Mouse (Mus musculus) limb, embryonic 15.5 days (tissue): ENCODE results near the gene Olfr453. TPM values are rescaled to one million over a fixed set of nuclear protein-coding genes. Genes with fewer than 3 reads are reported as not detected.

Experiments used
- ATAC-seq: fragments of 200-750 bp; cut with Nextera tagmentation; 2 replicates; pipeline ENCODE4 v1.8.0; 2017; ENCODE audit warnings: low read depth, moderate TSS enrichment; ENCODE audit not compliant: insufficient number of reproducible peaks, low FRiP score, low TSS enrichment
- H3K27ac ChIP-seq: fragments of 300-500 bp; sonication (generic); 2 replicates; pipeline ENCODE4 v1.5.1; 2015; ENCODE audit warnings: moderate library complexity, mild to moderate bottlenecking, inconsistent platforms
- H3K27me3 ChIP-seq: fragments of 300-500 bp; sonication (generic); 2 replicates; pipeline ENCODE4 v1.6.1; 2015; ENCODE audit warnings: inconsistent platforms
- H3K36me3 ChIP-seq: fragments of 300-500 bp; sonication (generic); 2 replicates; pipeline ENCODE4 v1.6.1; 2015; ENCODE audit warnings: inconsistent platforms
- H3K4me1 ChIP-seq: fragments of 300-500 bp; sonication (generic); 2 replicates; pipeline ENCODE4 v1.6.1; 2015; ENCODE audit warnings: inconsistent platforms
- H3K4me2 ChIP-seq: fragments of 300-500 bp; sonication (generic); 2 replicates; pipeline ENCODE4 v1.6.1; 2015; ENCODE audit warnings: mild to moderate bottlenecking, inconsistent platforms
- H3K4me3 ChIP-seq: fragments of 300-500 bp; sonication (generic); 2 replicates; pipeline ENCODE4 v1.5.1; 2015; ENCODE audit warnings: mild to moderate bottlenecking, inconsistent platforms
- H3K9ac ChIP-seq: fragments of 300-500 bp; sonication (generic); 2 replicates; pipeline ENCODE4 v1.6.1; 2015; ENCODE audit warnings: inconsistent platforms
- H3K9me3 ChIP-seq: fragments of 300-500 bp; sonication (generic); 2 replicates; pipeline ENCODE4 v1.6.1; 2016; ENCODE audit warnings: inconsistent platforms
- WGBS: fragments of 180-500 bp; shearing (Covaris S2); methylation state at CpG from one replicate; pipeline ENCODE4 v1.1.7; 2015; 5-methylcytosine and 5-hydroxymethylcytosine counted together
- polyA plus RNA-seq: library from polyadenylated mRNA; unstranded; fragments of >200 nt; fragmentation: Nextera tagmentation; extraction: Ambion mirVana; gene quantifications from 2 replicates; pipeline ENCODE4 v1.2.1, GENCODE M21; 2015

Gene Olfr453
- polyA plus RNA-seq, result not detected in 2 replicates

- no peak for ATAC-seq
- 86% methylated on average over 1 of the region's 1 CpGs for WGBS
- no peaks in the 10 kb centered on the region for H3K27me3 ChIP-seq
- no peak within 1 kb of the TSS for H3K27ac ChIP-seq
- no peaks in the 10 kb centered on the region for H3K4me1 ChIP-seq
- no peak within 1 kb of the TSS for H3K4me2 ChIP-seq
- no peak within 1 kb of the TSS for H3K9ac ChIP-seq
- no peaks in the 10 kb centered on the region for H3K36me3 ChIP-seq
- H3K9me3 ChIP-seq, result no peaks in the 10 kb centered on the region
- H3K4me3 ChIP-seq, result no peak within 1 kb of the TSS
These were observed at the start of gene Olfr453 for GRCm38 (mm10) chr6:42739071-42739470. Gene Olfr453 (plus strand): TSS chr6:42739371.

- no peak overlapping the region for H3K27ac ChIP-seq
- H3K4me1 ChIP-seq, result peaks cover 4% of the 10 kb centered on the region; the same call in 1 of the 2 replicates
- H3K4me3 ChIP-seq, result no peak overlapping the region
- no peak overlapping the region for H3K4me2 ChIP-seq
- ATAC-seq, result no peak
- peaks cover 24% of the 10 kb centered on the region for H3K36me3 ChIP-seq
- no peaks in the 10 kb centered on the region for H3K9me3 ChIP-seq
- H3K27me3 ChIP-seq, result no peaks in the 10 kb centered on the region
- H3K9ac ChIP-seq, result no peak overlapping the region
These were observed 49.4 kb upstream of the Olfr453 start for GRCm38 (mm10) chr6:42689761-42690160.

GRCm38 (mm10) chr6:42692154-42692516 lies 47.0 kb upstream of the Olfr453 start:
- H3K27ac ChIP-seq, result peak overlapping the region; percentile 92
- peak overlapping the region; percentile 84 for H3K4me2 ChIP-seq
- peaks cover 7% of the 10 kb centered on the region; the same call in 1 of the 2 replicates for H3K36me3 ChIP-seq
- WGBS, result 0% methylated on average over 8 of the region's 10 CpGs
- peak overlapping the region; percentile 74 for H3K4me3 ChIP-seq
- peak; percentile 82 for ATAC-seq
- peak overlapping the region; percentile 86 for H3K9ac ChIP-seq
- H3K4me1 ChIP-seq, result peaks cover 4% of the 10 kb centered on the region; the same call in 1 of the 2 replicates
- H3K27me3 ChIP-seq, result no peaks in the 10 kb centered on the region
- no peaks in the 10 kb centered on the region for H3K9me3 ChIP-seq

- WGBS, result under 1% methylated on average over 32 of the region's 32 CpGs
- H3K27ac ChIP-seq, result peak overlapping the region; percentile 92
- H3K4me1 ChIP-seq, result peaks cover 4% of the 10 kb centered on the region; the same call in 1 of the 2 replicates
- H3K36me3 ChIP-seq, result peaks cover 9% of the 10 kb centered on the region; the same call in 1 of the 2 replicates
- ATAC-seq, result peak; percentile 86
- H3K27me3 ChIP-seq, result no peaks in the 10 kb centered on the region
- no peaks in the 10 kb centered on the region for H3K9me3 ChIP-seq
- H3K4me2 ChIP-seq, result peak overlapping the region; percentile 84
- peak overlapping the region; percentile 74 for H3K4me3 ChIP-seq
- H3K9ac ChIP-seq, result peak overlapping the region; percentile 86
These were observed 46.5 kb upstream of the Olfr453 start for GRCm38 (mm10) chr6:42692517-42693190.

GRCm38 (mm10) chr6:42709291-42710211 lies 29.6 kb upstream of the Olfr453 start, which contains the start of gene Tcaf1:
Gene Tcaf1 (minus strand): TSS chr6:42710088.
- Histone ChIP-seq H3K9me3 (no peaks in the 10 kb centered on the region), H3K27ac (peak within 1 kb of the TSS; percentile 82), H3K27me3 (no peaks in the 10 kb centered on the region), H3K9ac (peak within 1 kb of the TSS; percentile 48), H3K36me3 (no peaks in the 10 kb centered on the region), H3K4me2 (peak within 1 kb of the TSS; percentile 73), H3K4me1 (no peaks in the 10 kb centered on the region; the same call in 1 of the 2 replicates), H3K4me3 (peak within 1 kb of the TSS; percentile 67)
- 2% methylated on average over 28 of the region's 28 CpGs for WGBS
- peak; percentile 97 for ATAC-seq

GRCm38 (mm10) chr6:42714668-42715067 lies 24.5 kb upstream of the Olfr453 start:
- WGBS, result 75% methylated on average over 8 of the region's 8 CpGs
- Histone ChIP-seq H3K27ac (no peak overlapping the region), H3K9me3 (no peaks in the 10 kb centered on the region), H3K27me3 (no peaks in the 10 kb centered on the region), H3K4me2 (no peak overlapping the region), H3K4me1 (no peaks in the 10 kb centered on the region), H3K4me3 (no peak overlapping the region), H3K9ac (no peak overlapping the region), H3K36me3 (no peaks in the 10 kb centered on the region)
- no peak for ATAC-seq

GRCm38 (mm10) chr6:42717973-42718372 lies 21.2 kb upstream of the Olfr453 start:
- ATAC-seq, result no peak
- no peak overlapping the region for H3K27ac ChIP-seq
- H3K4me1 ChIP-seq, result no peaks in the 10 kb centered on the region
- H3K27me3 ChIP-seq, result no peaks in the 10 kb centered on the region
- no peak overlapping the region for H3K4me2 ChIP-seq
- no peak overlapping the region for H3K9ac ChIP-seq
- no peaks in the 10 kb centered on the region for H3K36me3 ChIP-seq
- no peak overlapping the region for H3K4me3 ChIP-seq
- H3K9me3 ChIP-seq, result no peaks in the 10 kb centered on the region

GRCm38 (mm10) chr6:42742303-42742702 lies 3.1 kb downstream of the Olfr453 start:
- Histone ChIP-seq H3K4me3 (no peak overlapping the region), H3K4me2 (no peak overlapping the region), H3K27me3 (no peaks in the 10 kb centered on the region), H3K9me3 (no peaks in the 10 kb centered on the region), H3K4me1 (no peaks in the 10 kb centered on the region), H3K9ac (no peak overlapping the region), H3K27ac (no peak overlapping the region), H3K36me3 (no peaks in the 10 kb centered on the region)
- 74% methylated on average over 5 of the region's 5 CpGs for WGBS
- no peak for ATAC-seq

- no peak overlapping the region for H3K9ac ChIP-seq
- no peaks in the 10 kb centered on the region for H3K27me3 ChIP-seq
- H3K4me2 ChIP-seq, result no peak overlapping the region
- no peaks in the 10 kb centered on the region for H3K36me3 ChIP-seq
- H3K4me1 ChIP-seq, result no peaks in the 10 kb centered on the region
- no peak for ATAC-seq
- H3K9me3 ChIP-seq, result no peaks in the 10 kb centered on the region
- H3K4me3 ChIP-seq, result no peak overlapping the region
- H3K27ac ChIP-seq, result no peak overlapping the region
These were observed 8.7 kb downstream of the Olfr453 start for GRCm38 (mm10) chr6:42747846-42748245.

- no peaks in the 10 kb centered on the region for H3K4me1 ChIP-seq
- ATAC-seq, result no peak
- no peak within 1 kb of the TSS for H3K4me3 ChIP-seq
- H3K4me2 ChIP-seq, result no peak within 1 kb of the TSS
- H3K9ac ChIP-seq, result no peak within 1 kb of the TSS
- no peaks in the 10 kb centered on the region for H3K9me3 ChIP-seq
- WGBS, result 49% methylated on average over 1 of the region's 1 CpGs
- no peaks in the 10 kb centered on the region for H3K27me3 ChIP-seq
- no peaks in the 10 kb centered on the region for H3K36me3 ChIP-seq
- H3K27ac ChIP-seq, result no peak within 1 kb of the TSS
These were observed 16.9 kb downstream of the Olfr453 start, which contains the start of gene Olfr38 for GRCm38 (mm10) chr6:42756104-42756503. Gene Olfr38 (plus strand): TSS chr6:42756404.

- Histone ChIP-seq H3K9ac (no peak overlapping the region), H3K4me1 (no peaks in the 10 kb centered on the region), H3K36me3 (no peaks in the 10 kb centered on the region), H3K27ac (no peak overlapping the region), H3K27me3 (no peaks in the 10 kb centered on the region), H3K9me3 (no peaks in the 10 kb centered on the region), H3K4me2 (no peak overlapping the region), H3K4me3 (no peak overlapping the region)
- 83% methylated on average over 1 of the region's 1 CpGs for WGBS
- no peak for ATAC-seq
These were observed 37.9 kb downstream of the Olfr453 start for GRCm38 (mm10) chr6:42777066-42777465.

GRCm38 (mm10) chr6:42784793-42785192 lies 45.6 kb downstream of the Olfr453 start, which contains the start of gene Olfr452:
Gene Olfr452 (plus strand): TSS chr6:42785093.
- ATAC-seq, result no peak
- H3K36me3 ChIP-seq, result no peaks in the 10 kb centered on the region
- H3K4me2 ChIP-seq, result no peak within 1 kb of the TSS

More at GRCm38 (mm10) chr6:42784793-42785192, 45.6 kb downstream of the Olfr453 start, which contains the start of gene Olfr452:
- Histone ChIP-seq H3K27me3 (no peaks in the 10 kb centered on the region), H3K4me1 (no peaks in the 10 kb centered on the region), H3K9ac (no peak within 1 kb of the TSS), H3K27ac (no peak within 1 kb of the TSS), H3K4me3 (no peak within 1 kb of the TSS), H3K9me3 (no peaks in the 10 kb centered on the region)
